Mouse (Mus musculus) kidney, adult 2 months (tissue): ENCODE results near the gene Rrp1.

ENCODE experiments used
- CTCF ChIP-seq: fragments of 200-500 bp; conservative IDR thresholded peaks from 2 replicates; pipeline ENCODE4 v1.5.1; 2011; ENCODE audit warnings: low read depth, mild to moderate bottlenecking, control low read depth, low read length, moderate library complexity, mixed read lengths; ENCODE audit not compliant: insufficient read depth, insufficient read length
- POLR2A ChIP-seq: fragments of 200-500 bp; IDR thresholded peaks from one replicate; pipeline ENCODE4 v1.6.1; 2011; ENCODE audit warnings: low read depth, low read length, control low read depth

GRCm38 (mm10) chr10:78411851-78412250, 992 bp downstream of the Rrp1 start:
- no peak for TF ChIP-seq POLR2A
- no peak for TF ChIP-seq CTCF
